Mouse (Mus musculus) Patski (cell line): ENCODE results near the gene Dscam. TPM values are rescaled to one million over a fixed set of nuclear protein-coding genes. Genes with fewer than 3 reads are reported as not detected.

Experiments used
- ATAC-seq: fragments of 100-300 bp; one replicate; pipeline ENCODE4 v1.8.0; 2021
- CTCF ChIA-PET: fragments of 350-600 bp; sonication (Branson Sonifier 250); formaldehyde crosslinking; loops from one replicate; lab custom pipeline; 2022; ENCODE audit warnings: inconsistent platforms; lab: Charles Lee
- POLR2A ChIA-PET: fragments of 350-600 bp; sonication (Branson Sonifier 250); formaldehyde crosslinking; loops from one replicate; lab custom pipeline; 2022; ENCODE audit warnings: antibody characterized with exemption, inconsistent platforms; lab: Charles Lee
- DNase-seq: peaks from one replicate; pipeline ENCODE4 v3.0.0-alpha.2; 2011; ENCODE audit warnings: low read depth, low spot score
- H3K27me3 ChIP-seq: fragments of 371-371 bp; one replicate; pipeline ENCODE4 v1.5.1; 2021
- CTCF ChIP-seq: fragments of 100-300 bp; IDR thresholded peaks from one replicate; pipeline ENCODE4 v1.5.1; 2021
- in situ Hi-C: fragments of 300-500 bp; cut with MboI; formaldehyde crosslinking; loops from 3 replicates; pipeline ENCODE4 v1.11.1; 2018; ENCODE audit warnings: low pct_unique_long_range_greater_than_20kb, mixed read lengths
- polyA plus RNA-seq: library from polyadenylated mRNA; unstranded; gene quantifications from one replicate; pipeline ENCODE4 v1.2.3, GENCODE M21; 2021

Gene Dscam
- polyA plus RNA-seq, 1 experiment from 2014 or later: 0.03 TPM

DNA sequence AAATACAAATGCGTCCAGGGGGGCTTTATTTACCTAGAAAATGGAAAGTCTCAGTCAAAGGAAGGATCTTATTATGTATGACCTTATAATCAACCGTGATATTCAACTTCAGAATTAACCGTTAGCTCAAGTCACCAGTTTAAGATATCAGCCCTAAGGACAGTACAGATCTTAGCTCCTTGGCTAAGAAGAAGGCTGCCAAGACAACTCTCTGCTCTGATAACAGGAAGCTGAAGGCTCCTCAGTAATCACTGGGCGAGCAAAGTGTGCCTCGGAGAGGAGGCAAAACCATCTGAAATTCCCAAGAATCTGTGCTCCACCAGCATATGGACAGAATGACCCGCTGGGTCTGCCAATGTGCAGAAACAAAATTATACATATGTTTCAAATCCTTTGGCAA lies 149.1 kb downstream of the Dscam start:
- ATAC-seq (no peak), DNase-seq (no peak)
- no peak for TF ChIP-seq CTCF
- in situ Hi-C loops: no loop called here
- ChIA-PET CTCF (no interaction called here), POLR2A (no interaction called here)
- no peaks in the 10 kb centered on the region for H3K27me3 ChIP-seq

DNA sequence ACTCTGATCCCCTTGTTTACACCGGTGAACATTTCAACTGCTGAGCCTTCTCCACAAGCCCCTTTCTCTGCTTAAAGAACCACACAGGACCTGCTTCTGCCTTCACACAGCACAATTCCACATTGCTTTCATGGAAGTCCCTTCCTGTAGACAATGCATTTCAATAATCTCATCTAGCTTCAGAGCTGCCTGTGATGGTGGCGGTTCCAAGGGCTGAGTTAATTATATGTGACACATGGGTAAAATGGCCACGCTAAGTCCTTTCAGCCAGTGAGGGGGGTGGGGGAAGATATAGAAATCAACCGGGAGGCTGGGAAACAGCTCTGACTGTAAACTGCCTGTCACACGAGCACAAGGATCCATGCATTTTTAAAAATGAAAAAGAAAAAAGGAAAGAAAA lies 152.2 kb downstream of the Dscam start:
- ChIA-PET POLR2A (no interaction called here), CTCF (interaction anchor here (1.3 kb wide), 2 partner anchors 119 to 222 kb away, joined by 3 to 4 read pairs; no protein-coding TSS in a partner anchor)
- no peaks in the 10 kb centered on the region for H3K27me3 ChIP-seq
- in situ Hi-C loops: loop anchor here (5.0 kb wide), 1 partner anchor 121 kb away; no protein-coding TSS in a partner anchor
- TF ChIP-seq CTCF: no peak
- no peak for DNase-seq
- ATAC-seq: no peak

DNA sequence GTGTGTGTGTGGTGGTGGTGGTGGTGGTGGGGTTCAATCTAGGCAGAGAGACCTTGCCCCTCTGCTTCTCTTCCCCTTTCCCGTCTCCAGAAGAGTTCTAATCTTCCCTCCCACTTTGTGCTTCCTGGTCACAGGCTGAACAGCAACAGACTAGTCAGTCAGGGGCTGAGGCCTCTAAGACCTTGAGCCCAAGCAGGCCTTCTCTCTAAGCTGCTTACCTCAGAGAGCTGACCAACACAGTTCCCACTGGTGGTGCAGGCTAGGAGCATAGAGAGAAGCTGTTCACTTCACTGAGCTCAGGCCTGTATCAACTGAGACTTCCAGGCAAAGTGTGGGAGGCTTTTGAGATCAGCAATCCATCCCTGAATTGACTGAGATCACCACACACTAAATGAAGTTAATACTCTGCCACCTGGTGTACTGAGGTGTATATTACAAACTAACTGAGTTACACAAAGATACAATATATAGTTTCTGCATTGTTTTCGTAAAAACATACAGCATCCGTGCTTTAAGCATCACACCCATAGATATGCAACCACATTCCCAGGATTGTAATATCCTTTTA lies 153.3 kb downstream of the Dscam start:
- no peak for ATAC-seq
- ChIA-PET CTCF (interaction anchor here (0.7 to 1.5 kb wide), 8 partner anchors 108 to 259 kb away, joined by 3 to 4 read pairs (median 3); no protein-coding TSS in a partner anchor), POLR2A (no interaction called here)
- no peaks in the 10 kb centered on the region for H3K27me3 ChIP-seq
- no peak for DNase-seq
- in situ Hi-C loops: loop anchor here (5.0 kb wide), 1 partner anchor 120 kb away; no protein-coding TSS in a partner anchor
- TF ChIP-seq CTCF: peak; percentile 41

DNA sequence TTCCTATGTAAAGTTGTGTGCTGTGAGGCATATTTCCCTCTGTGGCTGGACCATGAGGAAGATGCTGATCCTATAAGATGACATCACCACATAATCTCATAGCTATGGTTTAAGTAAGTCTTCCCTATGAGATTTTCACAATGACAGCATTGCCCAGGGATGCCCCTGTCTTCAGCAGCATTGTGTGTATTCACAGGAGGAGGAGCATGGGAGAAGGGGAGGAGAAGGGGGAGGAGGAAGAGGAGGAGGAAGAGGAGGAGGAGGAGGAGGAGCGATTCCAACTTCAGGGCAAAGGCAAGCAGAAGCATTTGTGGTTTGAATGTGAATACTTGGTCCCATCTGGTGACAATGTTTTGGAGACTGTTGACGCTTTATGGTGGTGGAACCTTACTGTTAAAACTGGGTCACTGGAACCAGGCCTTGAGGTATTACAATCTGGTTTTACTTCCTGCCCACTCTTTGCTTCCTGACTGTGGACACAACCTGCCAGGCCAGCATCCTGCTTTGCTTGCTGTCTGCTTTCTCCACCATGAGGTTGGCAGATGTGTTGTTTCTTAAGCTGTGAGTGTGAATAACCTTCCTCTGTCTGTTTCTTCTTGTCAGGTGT lies 154.2 kb downstream of the Dscam start:
- ATAC-seq: no peak
- no peak for TF ChIP-seq CTCF
- no peaks in the 10 kb centered on the region for H3K27me3 ChIP-seq
- in situ Hi-C loops: loop anchor here (5.0 kb wide), 1 partner anchor 119 kb away; no protein-coding TSS in a partner anchor
- CTCF ChIA-PET: interaction anchor here (1.0 to 1.5 kb wide), 4 partner anchors 107 to 260 kb away, joined by 3 to 4 read pairs (median 3); no protein-coding TSS in a partner anchor
- POLR2A ChIA-PET: no interaction called here
- DNase-seq: no peak

DNA sequence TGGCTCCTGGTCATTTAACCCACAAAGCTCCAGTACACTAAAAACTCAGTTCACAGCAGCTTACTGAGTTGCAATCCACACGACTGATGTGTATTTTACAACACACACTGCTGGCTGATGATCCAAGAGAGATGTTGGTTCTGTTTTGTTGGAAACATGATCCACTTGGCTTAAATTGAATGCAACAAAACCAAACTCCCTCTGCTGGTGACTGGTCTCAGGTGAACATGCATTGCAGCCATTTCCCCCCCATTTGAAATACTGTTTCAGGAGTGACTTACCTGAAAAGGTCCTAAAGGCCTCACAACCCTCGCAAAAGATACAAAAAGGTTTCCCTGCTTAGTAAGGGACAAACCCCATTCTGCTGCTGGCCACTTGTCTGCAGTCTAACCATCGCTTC lies 156.2 kb downstream of the Dscam start:
- in situ Hi-C loops: no loop called here
- no peaks in the 10 kb centered on the region for H3K27me3 ChIP-seq
- peak; percentile 29 for TF ChIP-seq CTCF
- no peak for ATAC-seq
- ChIA-PET POLR2A (no interaction called here), CTCF (interaction anchor here (0.7 kb wide), 1 partner anchor 163 kb away, joined by 3 read pairs; no protein-coding TSS in a partner anchor)
- DNase-seq: no peak

DNA sequence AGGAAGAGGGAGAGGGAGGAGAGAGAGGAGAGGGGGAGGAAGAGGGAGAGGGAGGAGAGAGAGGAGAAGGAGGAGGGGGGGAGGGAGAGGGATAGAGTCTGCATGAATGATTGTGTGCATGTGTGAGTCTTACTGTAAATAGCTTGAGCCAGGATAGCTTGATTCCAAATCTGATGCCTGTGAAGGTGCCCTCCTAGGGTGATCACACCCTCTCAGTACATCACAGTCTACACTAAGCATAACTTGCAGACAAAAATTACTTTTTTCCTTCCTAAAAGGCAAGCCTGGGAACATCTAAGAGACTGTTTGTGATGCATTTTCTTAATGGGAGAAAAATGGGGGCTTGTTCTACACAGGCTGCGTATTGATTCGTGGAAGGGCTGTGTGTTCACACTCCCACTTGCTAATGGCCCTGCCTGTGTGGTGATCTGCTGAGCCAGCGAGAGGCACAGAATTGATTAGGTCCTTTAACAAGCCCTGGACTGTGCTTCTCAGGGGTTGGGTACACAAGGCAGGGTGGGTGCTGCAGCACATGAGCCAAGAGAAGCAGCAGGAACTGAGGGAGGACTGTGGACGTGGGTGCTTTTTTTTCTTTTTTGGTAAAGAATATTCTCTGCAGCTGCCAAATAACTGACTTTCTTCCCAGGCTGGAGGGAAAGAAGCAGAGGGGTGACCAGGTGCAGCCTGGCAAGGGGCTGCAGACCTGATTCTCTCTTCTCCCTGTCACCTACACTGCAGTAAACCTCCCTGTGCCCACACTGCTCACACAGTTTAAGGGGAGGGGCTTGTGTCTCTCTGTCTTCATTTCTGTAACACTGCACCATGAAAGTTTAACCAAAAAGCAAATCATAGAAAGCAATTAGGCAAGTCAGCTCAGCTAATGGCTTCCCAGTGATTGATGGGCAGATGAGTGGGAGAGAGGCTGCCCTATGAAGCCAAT lies 161.2 kb downstream of the Dscam start:
- in situ Hi-C loops: no loop called here
- no peak for ATAC-seq
- TF ChIP-seq CTCF: no peak
- ChIA-PET CTCF (no interaction called here), POLR2A (no interaction called here)
- H3K27me3 ChIP-seq: no peaks in the 10 kb centered on the region
- no peak for DNase-seq

DNA sequence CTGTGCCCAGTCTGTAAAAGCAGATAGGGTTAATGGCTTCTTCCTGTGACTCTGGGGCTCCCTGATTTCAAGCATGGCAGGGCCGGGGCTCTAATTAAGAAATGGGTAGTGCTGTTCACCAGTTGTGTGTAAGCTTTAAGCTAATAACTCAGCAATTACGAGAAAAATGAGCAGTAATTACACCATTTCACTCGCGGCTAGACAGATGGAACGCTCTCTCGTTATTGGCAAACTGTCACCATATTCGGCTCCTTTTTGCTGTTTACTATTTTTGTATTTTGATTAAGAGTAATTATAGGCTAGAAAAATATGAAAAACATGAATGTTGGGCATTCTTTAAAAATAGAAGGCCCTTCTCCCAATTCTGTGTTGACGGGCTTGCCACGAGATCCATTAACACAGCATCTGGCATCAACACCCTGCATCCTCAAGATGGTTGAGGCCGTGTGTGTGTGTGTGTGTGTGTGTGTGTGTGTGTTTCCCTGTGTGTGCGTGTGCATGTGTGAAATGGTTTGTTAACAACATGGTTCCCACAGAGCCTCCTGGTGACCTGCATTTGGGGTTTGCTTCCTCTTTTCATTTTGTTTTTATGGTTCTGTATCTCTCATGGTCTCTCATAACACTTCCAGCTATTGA lies 162.5 kb downstream of the Dscam start:
- CTCF ChIA-PET: no interaction called here
- POLR2A ChIA-PET: no interaction called here
- DNase-seq (no peak), ATAC-seq (no peak)
- no peak for TF ChIP-seq CTCF
- in situ Hi-C loops: no loop called here
- H3K27me3 ChIP-seq: no peaks in the 10 kb centered on the region

DNA sequence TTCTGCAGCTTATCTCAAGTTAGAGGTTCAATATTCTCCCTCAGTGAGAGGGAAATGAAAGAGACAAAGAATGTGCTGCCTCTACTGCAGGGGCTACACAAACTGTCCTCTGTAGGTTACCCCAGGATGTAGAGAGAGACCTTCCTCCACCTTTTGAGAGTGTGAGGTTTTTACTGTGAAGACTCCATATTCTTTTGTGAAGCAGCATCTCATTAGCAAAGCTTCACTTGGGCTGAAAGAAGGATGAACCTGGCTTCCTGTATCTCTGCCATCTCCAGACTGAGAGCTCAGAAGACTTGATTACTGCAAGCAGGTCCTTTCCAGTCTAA lies 163.7 kb downstream of the Dscam start:
- no peak for DNase-seq
- no peak for TF ChIP-seq CTCF
- no peak for ATAC-seq
- H3K27me3 ChIP-seq: no peaks in the 10 kb centered on the region
- CTCF ChIA-PET: interaction anchor here (0.9 kb wide), 1 partner anchor 12 kb away, joined by 3 read pairs; no protein-coding TSS in a partner anchor
- POLR2A ChIA-PET: no interaction called here
- in situ Hi-C loops: no loop called here

DNA sequence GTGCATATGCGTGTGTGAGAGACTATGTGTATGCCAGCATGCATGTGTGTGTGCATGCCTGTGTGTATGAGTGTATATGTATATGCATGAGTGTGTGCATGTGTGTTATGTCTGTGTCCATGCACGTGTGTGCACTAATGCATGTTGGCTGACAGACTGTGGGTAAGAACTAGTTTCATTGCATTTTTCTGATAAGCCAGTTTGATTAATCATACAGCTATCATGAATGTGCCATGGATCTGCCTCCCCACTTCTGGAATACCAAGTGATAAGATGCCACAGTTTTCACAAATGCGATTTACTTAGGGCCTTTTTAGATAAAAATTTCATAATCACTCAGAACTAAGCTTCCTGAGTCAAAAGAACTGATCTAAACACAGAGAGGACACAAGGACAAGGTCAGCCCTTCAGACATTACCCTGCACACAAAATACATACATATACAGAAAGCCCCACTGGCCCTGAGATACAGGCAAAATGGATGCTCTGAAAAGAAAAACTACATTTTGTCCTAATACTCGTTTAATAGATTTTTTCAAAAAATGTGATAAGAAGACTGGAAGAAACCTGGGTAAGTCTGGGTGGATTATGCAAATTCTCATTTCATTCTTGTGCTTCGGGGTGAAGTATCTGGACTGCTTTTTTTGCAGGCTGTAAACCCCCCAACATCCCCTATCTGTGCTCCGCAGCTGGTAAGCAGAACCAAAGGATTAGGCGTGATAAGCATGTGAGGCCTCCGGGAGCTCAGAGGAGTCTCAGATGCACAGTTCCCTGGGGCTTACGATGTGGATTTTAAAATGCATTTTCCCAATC lies 164.3 kb downstream of the Dscam start:
- TF ChIP-seq CTCF: no peak
- in situ Hi-C loops: no loop called here
- ChIA-PET CTCF (interaction anchor here (0.9 kb wide), 1 partner anchor 11 kb away, joined by 3 read pairs; no protein-coding TSS in a partner anchor), POLR2A (no interaction called here)
- ATAC-seq: no peak
- H3K27me3 ChIP-seq: no peaks in the 10 kb centered on the region
- no peak for DNase-seq
